ENCODE assay signal across 10 mouse cellular contexts in the genomic region with DNA sequence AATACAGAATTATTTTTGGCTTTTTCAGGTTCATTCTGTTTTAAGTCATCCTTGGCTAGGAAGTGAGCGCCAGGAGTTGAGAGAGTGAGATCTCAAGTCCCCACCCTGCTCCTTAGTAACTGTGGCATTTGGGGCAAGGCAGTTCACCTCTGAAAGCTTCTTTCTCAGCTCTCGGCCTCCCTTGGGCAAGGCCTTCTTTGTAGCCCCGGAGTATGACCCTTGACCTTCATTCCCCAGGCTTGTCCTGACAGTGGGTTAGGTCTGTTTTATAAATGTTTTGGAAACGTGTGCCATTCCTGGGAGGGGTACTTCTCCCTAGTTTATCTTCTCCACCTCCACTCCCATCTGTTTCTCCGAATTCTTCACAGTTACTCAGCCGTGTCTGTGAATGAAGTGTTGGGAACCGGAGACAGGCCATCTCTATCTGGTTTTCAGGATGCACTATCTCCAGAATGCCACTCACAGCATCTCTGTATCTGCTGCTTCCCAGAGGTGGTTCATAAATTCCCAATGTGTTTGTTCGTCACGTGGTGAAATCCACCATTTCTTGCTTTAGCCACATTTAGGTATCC.
A peak's percentile ranks its signal among the peaks of the same experiment; 100 is the strongest.
DNase-seq lines count a peak whose midpoint lies in the region; ATAC-seq lines count a peak whose summit lies in the region.
"Had no signal": no experiment of that assay in that cellular context is flagged by ENCODE, and none has a peak within 500 bp of the region (broad histone marks: within the 10 kb centered on the region; RNA-seq: fewer than 3 reads in every experiment).

No protein-coding gene starts in this region.

- no peaks in the 10 kb centered on the region for H3K27me3 ChIP-seq in kidney, embryonic 14.5 days (ENCODE audit: control insufficient read depth, insufficient read depth, low read length)
- no peaks in the 10 kb centered on the region for H3K27me3 ChIP-seq in limb, embryonic 10.5 days (ENCODE audit: low read depth, poor library complexity, severe bottlenecking)
- no peaks in the 10 kb centered on the region for H3K27me3 ChIP-seq in midbrain, embryonic 15.5 days (replicated peaks)
- H3K27me3 ChIP-seq: neural tube, embryonic 13.5 days had no signal

- ATAC-seq in kidney, embryonic 14.5 days (ENCODE audit: low FRiP score, low TSS enrichment) = peak; percentile 10; the same call in 1 of the 2 replicates
- ATAC-seq in midbrain, embryonic 15.5 days (replicated peaks) = no peak
- ATAC-seq: inflammation-experienced regulatory T-cells, adult 6 months had no signal

- DNase-seq in kidney, adult 9 months = no peak
- peak; percentile 54 for DNase-seq in adipocyte (ENCODE audit: low spot score)
- peak; percentile 53 for DNase-seq in embryo, embryonic 10 days (ENCODE audit: low spot score)
- DNase-seq in limb, embryonic 10.5 days (ENCODE audit: low spot score) = no peak
- no peak for DNase-seq in thymus, postnatal 10 days (ENCODE audit: low spot score in 2 of 2)
- DNase-seq in c-Kit-positive CD71-positive TER-119-positive erythroid progenitor cells, embryonic 14.5 days (ENCODE audit: low spot score) = no peak

- H3K9ac ChIP-seq in kidney, embryonic 14.5 days (ENCODE audit: low read depth, low read length) = no peak overlapping the region
- no peak overlapping the region for H3K9ac ChIP-seq in midbrain, embryonic 15.5 days
- H3K9ac ChIP-seq: neural tube, embryonic 13.5 days had no signal

- H3K36me3 ChIP-seq in kidney, embryonic 14.5 days (ENCODE audit: control insufficient read depth, insufficient read depth, low read length) = no peaks in the 10 kb centered on the region
- H3K36me3 ChIP-seq in limb, embryonic 10.5 days = no peaks in the 10 kb centered on the region
- H3K36me3 ChIP-seq in midbrain, embryonic 15.5 days (replicated peaks) = no peaks in the 10 kb centered on the region
- H3K36me3 ChIP-seq: neural tube, embryonic 13.5 days had no signal

- no peaks in the 10 kb centered on the region for H3K9me3 ChIP-seq in kidney, embryonic 14.5 days (ENCODE audit: control insufficient read depth, low read length)
- no peaks in the 10 kb centered on the region for H3K9me3 ChIP-seq in limb, embryonic 10.5 days (replicated peaks)
- H3K9me3 ChIP-seq in midbrain, embryonic 15.5 days = no peaks in the 10 kb centered on the region
- H3K9me3 ChIP-seq: neural tube, embryonic 13.5 days had no signal

- WGBS in kidney, embryonic 14.5 days = 36% methylated on average over 9 of the region's 9 CpGs
- WGBS in limb, embryonic 10.5 days = 60% methylated on average over 9 of the region's 9 CpGs
- WGBS in midbrain, embryonic 15.5 days = 58% methylated on average over 9 of the region's 9 CpGs

- H3K4me3 ChIP-seq in kidney, embryonic 14.5 days (ENCODE audit: low read length) = no peak overlapping the region
- H3K4me3 ChIP-seq in limb, embryonic 10.5 days = no peak overlapping the region
- no peak overlapping the region for H3K4me3 ChIP-seq in midbrain, embryonic 15.5 days
- H3K4me3 ChIP-seq: neural tube, embryonic 13.5 days had no signal

- no peak overlapping the region for H3K4me2 ChIP-seq in kidney, embryonic 14.5 days (replicated peaks; ENCODE audit: low read depth, low read length)
- H3K4me2 ChIP-seq in midbrain, embryonic 15.5 days = no peak overlapping the region
- H3K4me2 ChIP-seq: neural tube, embryonic 13.5 days had no signal

- peaks cover 14% of the 10 kb centered on the region for H3K4me1 ChIP-seq in kidney, embryonic 14.5 days (ENCODE audit: control insufficient read depth, insufficient read depth, low read length)
- H3K4me1 ChIP-seq in limb, embryonic 10.5 days = peaks cover 21% of the 10 kb centered on the region
- H3K4me1 ChIP-seq in midbrain, embryonic 15.5 days = peaks cover 7% of the 10 kb centered on the region

- no peak overlapping the region for H3K27ac ChIP-seq in kidney, embryonic 14.5 days (ENCODE audit: low read depth, low read length)
- H3K27ac ChIP-seq in limb, embryonic 10.5 days = peak overlapping the region; percentile 72; the same call in 1 of the 2 replicates
- no peak overlapping the region for H3K27ac ChIP-seq in midbrain, embryonic 15.5 days
- H3K27ac ChIP-seq: neural tube, embryonic 13.5 days had no signal

Comparison
In these comparisons a context has a peak if more than half of its experiments do, and no peak if none do; other contexts are left out.
1. DNase-seq: peak in adipocyte (single experiment) and embryo, embryonic 10 days (single experiment); none in kidney, adult 9 months (single experiment), limb, embryonic 10.5 days (single experiment), thymus, postnatal 10 days (0 of 2) and c-Kit-positive CD71-positive TER-119-positive erythroid progenitor cells, embryonic 14.5 days (single experiment).